Mouse (Mus musculus) right cerebral cortex, postnatal 25 days (tissue): Measurements from ENCODE around the gene Cacna1e.

Experiments used
- DNase-seq: peaks from one replicate; pipeline ENCODE4 v3.0.0; 2022

Cacna1e gene

DNA sequence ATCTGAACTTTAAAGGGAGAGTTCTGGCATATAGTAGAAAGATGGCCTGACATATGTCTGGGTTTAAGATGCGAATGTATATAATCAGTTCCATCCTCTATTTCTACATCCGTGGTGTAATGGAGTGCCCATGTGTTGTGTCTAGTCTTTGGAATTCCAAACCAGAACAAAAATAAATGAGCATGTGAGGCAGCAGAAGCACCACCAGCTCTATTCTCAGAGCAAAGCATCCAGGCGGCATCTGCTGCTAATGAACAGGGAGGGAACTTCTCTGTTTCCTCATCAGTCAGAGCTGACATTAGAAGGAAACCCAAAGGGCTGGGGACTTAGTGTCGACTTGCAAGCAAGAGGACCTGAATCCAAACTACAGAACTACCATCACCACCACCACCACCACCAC, 385.5 kb downstream of the Cacna1e start:
- DNase-seq = no peak

DNA sequence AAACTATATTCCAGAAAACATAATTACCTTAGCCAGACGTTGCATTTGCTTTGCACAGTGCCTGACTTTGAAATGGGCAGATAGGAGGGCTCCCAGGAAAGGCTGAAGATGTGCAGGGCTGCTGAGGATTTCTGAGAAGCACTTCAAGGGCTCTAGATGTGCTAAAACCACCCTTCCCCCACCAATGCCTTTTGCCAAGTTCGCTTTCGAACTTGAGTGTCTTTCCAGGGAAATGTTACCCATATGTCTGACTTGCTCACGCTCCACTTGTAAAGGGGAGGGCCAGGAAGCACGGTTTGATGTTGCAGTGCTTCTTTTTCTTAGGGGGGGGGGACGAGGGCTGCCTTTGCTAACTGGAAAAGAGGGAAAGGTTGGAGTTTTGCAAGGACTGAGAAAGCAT, 393.2 kb downstream of the Cacna1e start:
- no peak for DNase-seq

DNA sequence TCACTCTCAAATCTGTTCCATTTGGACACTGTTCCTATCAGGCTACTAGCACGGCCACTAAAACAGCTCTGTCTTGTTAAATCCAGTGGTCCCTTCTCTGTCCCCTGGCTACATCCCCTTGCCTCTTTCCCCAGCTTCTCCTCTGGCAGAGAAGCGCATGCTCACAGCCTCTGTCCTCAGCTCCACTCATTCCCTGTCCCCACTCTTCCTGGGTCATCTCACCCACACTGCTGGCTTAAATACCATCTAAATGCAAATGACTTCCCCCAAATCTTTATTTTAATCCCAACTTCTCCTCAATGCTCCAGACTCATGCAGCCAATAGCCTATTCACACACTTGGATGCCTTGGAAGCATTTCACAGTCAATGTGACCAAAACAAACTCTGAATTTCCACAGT, 407.6 kb downstream of the Cacna1e start:
- DNase-seq = no peak

DNA sequence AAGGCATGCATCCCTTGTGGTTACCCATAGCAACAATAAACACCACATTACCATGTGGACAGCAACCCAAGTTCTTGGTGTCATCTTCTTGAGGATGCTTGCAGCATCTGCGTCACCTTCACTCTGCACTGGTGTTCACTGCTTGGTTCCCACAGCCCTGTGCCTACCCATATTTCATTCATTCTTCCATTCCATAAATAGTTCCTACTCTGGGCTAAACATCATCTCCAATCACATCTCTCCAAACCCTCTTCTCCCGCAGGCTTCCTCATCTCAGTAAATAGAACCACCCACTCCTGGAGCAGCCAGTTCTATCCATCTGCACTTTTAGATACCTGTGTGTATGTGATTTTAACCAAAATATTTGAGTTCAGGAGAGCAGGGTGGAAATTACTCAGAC, 408.6 kb downstream of the Cacna1e start:
- DNase-seq = peak; percentile 31

DNA sequence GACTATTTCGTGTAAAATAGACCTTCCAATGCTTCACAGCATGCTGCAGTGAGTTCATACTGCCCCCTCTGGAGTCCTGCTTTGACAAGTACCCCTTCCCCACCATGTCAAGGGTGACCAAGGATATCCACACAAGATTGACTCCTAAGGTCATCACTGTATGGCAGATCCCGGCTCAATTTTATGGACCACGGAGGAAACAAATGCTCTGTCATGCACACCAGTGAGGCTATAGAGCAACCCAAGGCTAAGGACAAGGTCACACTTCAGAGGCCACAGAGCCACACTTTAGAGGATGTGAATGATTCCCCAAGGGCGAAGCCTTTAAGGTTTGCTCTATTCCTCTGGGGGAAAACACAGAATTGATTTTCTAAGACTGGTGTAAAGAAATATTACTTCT, 410.1 kb downstream of the Cacna1e start:
- DNase-seq = no peak

DNA sequence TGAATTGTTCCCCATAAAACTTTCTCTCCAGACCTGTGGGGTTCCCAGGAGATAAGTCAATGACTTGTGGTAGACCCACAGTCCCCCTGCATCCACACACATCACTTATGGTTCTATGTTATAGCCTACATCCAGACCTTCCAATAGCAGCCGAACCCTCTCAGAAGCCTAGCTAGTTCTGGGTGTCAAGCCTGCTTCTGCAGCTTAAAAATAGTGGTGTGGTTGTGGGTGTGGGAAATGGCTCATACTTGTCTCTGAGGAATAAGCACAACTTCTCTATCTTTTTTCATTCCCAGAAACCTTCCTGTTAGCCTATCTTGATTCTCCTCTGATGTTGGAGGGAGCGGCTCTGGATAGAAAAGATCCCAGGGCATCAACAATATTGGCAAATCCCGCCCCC, 417.0 kb downstream of the Cacna1e start:
- no peak for DNase-seq

DNA sequence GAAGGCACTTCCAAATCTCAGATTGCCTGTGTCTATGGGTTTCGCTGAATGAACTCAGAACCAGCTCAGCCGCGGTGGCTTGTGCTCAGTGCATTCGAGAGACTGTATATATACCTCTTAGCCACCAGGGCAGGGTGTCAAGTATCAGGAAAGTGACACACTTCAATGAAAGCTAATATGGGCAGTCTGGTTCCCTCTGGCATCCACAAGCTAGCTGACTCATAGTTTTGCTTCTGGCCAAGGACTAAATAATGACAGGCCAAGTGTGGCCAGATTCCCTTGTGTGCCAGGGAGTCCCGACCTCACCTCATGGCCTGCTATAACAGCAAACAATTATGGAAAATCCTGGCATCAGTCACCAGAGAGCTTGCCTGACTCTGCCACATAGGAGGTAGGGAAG, 422.8 kb downstream of the Cacna1e start:
- DNase-seq = no peak

DNA sequence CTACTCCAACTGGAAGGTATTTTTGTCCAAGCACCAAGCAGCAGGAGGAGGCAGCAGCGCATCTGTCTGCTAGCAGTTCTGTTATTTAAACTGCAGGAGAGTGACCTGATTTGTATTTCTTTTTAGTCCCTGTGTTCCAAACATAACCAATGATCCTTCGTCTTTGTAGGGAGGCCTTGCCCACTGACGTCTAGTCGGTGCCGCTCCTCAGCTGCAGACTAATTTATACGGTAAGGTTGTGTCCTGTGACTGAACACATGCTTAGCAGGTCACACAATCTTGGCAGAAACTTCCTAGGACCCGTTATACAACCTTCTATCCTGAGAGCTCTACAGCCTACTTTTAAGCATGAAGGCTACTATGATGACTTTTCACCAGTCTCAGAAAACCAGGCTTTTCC, 424.2 kb downstream of the Cacna1e start:
- no peak for DNase-seq

DNA sequence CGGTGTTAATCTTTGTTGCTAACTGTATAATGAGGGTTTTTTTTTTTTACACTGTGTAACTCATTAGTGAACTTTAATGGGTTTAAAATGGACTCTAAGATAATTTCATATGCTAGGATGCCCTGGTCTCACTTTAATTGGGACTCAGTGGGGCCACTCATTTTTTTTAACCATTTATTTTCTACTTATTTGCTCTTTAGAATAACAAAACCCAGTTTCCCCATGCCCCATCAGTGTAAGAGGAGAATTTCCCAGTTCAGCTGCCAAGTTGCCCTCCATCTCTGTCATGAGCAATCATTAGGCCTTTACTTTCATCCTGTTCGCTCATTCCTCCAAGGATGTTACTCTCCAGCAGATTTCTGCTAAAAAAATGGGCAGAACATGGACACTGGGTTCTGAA, 425.7 kb downstream of the Cacna1e start:
- no peak for DNase-seq

DNA sequence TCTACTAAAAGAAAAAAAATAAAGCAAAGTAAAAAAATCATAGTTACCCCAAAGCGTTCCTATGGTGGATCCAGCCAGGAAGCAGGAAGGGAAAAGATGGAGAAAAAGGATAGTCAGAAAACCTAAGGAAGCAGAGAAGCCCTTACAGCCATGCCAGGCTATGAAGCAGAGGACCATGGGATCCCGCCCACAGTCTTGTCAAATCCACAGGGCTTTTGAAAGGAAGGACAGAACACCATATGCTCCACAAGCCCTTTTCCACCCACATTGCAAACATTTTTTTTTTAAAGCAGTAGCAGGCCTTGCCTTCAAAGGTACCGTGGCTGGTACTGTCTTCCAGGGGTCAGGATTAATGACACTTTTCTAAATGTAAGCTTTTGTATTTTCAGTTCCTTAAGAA, 433.5 kb downstream of the Cacna1e start:
- no peak for DNase-seq

DNA sequence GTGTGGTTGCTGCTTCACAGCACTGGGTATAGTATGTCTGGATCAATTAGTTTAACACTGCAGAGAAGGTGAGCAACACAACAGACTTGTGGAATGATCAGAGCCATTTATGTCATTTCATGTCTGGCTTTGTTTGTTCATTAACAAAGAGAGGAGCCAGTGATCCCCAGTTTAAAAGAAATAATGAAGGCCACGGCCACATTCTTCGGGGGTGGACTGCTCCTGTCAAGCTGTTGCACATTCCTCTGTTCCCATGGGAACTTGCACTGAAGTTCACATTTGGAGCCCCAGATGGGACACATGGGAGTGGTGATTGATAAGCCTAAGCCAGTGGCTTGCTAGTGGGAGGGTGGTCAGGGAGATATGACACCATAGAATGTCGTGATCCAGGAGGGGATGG, 437.8 kb downstream of the Cacna1e start:
- DNase-seq = no peak

DNA sequence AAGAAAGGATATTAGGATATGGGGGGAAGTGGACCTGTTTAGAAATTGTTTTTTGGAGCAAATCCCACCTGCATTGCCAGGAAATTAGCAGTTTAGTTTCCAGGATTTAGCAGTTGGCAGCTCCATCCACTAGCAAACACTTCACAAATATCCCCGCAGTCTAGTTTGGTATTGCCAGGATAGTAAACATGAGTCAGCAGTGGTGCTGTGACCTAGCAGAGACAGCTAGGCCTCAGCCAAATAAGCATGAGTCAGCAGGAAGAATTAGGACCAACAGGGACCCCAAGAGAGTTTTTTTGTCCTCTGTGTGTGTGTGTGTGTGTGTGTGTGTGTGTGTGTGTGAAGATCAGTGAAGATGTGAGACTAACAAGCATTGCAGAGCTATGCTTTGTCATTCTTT, 450.8 kb downstream of the Cacna1e start:
- no peak for DNase-seq

DNA sequence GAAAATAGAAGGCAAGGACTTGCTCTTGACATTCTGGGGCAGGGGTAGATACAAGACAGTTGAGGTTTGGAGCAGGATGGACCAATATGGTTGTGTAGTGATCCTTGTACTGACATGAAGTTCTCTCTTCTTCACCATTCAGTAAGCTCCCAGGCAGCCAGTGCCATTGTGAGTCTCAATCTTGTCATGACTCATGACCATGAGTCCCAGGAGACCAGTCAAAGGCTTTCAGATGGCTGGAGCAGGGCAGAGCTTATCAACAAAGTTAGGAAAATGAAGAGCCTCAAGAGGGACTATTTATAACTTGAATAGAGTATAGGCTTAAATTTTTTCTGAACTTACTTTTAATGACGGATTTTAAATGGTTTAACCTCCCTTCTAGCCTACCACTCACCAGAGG, 451.2 kb downstream of the Cacna1e start:
- no peak for DNase-seq

DNA sequence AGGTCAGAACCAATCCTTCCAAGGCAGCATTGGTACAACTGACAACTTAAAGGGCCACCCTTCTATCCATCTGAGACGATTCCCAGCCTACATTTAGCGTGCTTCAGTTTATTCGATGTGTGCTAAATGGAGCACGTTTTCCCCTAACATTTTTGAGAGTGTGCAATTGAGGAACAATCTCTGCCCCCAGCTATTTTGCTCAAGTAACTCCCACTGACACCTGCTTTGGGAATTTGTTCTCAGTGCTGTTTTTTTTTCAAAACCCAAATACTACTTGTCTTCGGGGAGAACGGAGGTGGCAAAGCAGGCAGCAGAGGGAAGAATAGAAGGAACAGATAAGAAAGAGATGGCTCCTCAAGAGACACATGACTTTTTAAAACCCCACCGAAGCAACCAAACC, 456.0 kb downstream of the Cacna1e start:
- no peak for DNase-seq

DNA sequence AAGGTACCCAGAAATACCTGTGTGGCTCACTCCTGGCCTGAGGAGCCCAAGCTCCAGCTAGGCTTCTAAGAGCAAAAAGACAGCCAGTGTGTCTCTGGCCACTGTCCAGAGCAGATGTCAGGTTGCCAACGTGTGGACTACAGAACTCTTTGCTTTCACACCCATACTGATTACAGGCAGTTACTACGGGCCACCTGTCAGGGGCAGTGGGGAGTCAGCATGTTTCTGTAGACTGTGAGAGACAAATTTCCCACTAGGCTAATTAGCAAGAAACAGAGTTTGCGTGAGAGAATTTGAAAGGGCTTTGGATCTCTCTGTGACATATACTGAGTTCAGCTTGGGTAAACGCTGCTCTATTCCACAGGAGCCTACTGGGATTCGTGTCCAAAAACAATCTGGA, 466.0 kb downstream of the Cacna1e start:
- DNase-seq = no peak

DNA sequence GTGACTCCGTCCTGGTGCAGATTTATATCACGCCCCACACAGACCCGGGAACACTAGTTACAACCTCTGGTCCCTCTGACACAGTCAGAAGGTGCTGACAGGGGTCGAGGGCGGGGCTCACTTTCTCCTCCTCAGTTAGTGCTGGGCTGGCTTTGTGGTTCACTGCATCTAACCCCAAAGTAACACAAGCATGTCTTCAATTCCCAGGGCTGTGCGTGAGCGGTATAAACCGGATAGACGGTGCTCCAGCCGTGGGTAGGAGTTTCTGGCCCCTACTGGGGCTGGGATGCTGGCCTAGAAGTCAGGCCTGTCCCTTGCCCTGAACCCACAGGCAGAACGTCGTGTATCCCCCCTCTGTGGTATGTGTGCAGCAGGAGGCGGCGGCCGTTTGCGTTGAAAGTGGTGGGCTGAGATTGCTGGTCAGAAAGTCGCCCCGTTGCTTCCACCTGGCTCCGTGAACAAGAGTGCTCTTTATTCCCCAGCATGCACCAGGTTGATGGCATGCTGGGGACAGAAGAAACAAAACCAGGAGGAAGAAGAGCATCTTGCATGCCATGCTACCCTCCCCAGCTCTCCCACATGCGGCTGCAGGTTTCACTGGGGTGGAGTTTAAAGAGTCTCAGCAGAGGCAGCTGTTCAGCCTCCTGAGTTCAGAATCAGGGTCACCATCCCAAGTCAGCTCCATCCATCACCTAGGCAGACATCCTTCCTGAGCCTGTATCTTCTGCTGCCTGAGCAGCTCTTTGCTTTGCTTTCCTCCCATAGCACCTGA, 467.7 kb downstream of the Cacna1e start:
- DNase-seq = no peak

DNA sequence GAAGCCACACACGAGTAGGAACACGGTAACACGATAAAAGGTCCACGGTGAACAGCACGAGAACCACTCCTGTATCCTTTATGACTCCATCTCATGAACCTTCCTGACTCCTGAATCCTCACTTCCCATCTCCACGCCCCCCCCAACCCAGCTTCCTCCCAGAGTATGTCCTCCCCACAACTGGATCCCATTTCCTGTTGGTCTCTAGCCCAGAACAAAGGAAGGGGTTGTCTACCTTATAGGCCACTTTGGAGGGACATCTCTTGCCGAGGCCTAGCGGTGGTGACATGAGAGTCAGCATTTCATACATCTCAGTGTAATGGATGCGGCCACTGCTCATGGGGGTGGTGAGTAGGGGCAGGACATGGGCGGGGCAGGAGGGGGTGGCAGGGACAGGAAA, 468.5 kb downstream of the Cacna1e start:
- DNase-seq = no peak

DNA sequence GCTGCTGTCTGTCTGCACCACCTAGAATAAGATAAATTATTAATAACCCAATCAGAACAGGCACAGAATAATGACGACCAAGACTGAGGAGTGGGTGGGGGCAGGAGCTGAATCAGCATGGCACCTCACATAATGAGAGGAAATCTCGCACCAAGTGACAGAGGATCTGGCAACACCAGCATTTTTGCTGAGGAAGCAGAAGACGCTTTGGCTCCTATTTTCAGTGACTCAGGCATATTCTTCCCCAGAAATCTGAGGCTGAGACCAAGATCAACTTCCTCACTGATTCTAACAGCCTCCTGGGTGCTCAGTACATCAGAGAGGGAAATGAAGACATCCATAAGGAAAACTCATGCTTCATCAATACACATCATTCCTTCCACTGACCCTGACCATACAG, 471.2 kb downstream of the Cacna1e start:
- DNase-seq = no peak

DNA sequence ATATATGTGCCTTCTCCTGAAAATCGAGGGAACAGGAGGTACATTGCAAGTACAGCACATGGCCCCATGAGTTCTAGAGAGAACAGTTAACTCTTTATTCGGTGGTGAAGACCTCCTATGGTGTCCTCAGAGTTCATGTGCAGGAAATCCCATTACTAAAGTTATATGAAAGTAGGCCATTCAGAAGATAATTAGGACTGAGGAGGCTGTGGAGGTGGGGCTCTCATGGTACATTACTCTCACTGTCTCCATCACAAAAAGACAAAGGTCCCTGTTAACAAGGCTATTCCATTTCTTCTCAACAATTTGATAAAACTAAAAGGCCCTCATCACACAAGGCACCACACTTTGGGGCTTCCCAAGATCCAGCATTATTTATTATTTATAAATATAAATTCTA, 475.2 kb downstream of the Cacna1e start:
- no peak for DNase-seq

DNA sequence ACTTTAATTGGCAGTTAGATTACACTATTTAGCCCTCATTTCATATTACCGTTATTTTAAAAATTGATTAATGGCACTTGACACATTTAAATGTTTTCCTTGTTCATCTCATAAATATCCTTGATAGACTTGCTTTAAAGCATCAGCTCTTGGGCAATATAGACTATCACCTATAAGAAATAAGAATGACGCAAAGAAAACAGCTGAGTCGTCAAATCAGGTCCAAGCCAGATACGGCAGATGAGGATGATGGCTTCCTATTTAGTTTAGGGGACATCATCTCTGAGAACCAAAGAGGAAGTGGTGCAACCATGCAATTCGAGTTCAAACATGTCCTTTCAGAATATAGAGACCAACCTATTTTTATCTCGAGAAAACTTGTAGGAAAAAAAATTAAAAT, 492.3 kb downstream of the Cacna1e start:
- no peak for DNase-seq
